Mouse (Mus musculus) midbrain, postnatal 0 days (tissue): ENCODE results near the gene Pknox2. TPM values are rescaled to one million over a fixed set of nuclear protein-coding genes. Genes with fewer than 3 reads are reported as not detected.

Source experiments
- ATAC-seq: fragments of 200-750 bp; cut with Nextera tagmentation; 2 replicates; pipeline ENCODE4 v1.8.0; 2017; ENCODE audit warnings: moderate number of reproducible peaks, mild to moderate bottlenecking, moderate TSS enrichment, moderate library complexity; ENCODE audit not compliant: low FRiP score
- DNase-seq: peaks from one replicate; pipeline ENCODE4 v3.0.0-alpha.2; 2015; ENCODE audit warnings: low spot score
- H3K27ac ChIP-seq: fragments of 300-500 bp; sonication (generic); 2 replicates; pipeline ENCODE4 v1.5.1; 2014; ENCODE audit warnings: low read depth, mild to moderate bottlenecking, low read length, mixed read lengths
- H3K27me3 ChIP-seq: fragments of 300-500 bp; sonication (generic); 2 replicates; pipeline ENCODE4 v1.6.1; 2014; ENCODE audit warnings: low read length, control low read depth, mixed read lengths; ENCODE audit not compliant: insufficient read depth
- H3K36me3 ChIP-seq: fragments of 300-500 bp; sonication (generic); 2 replicates; pipeline ENCODE4 v1.6.1; 2014; ENCODE audit warnings: low read length, control low read depth, mixed read lengths; ENCODE audit not compliant: insufficient read depth
- H3K4me1 ChIP-seq: fragments of 300-500 bp; sonication (generic); 2 replicates; pipeline ENCODE4 v1.6.1; 2014; ENCODE audit warnings: mild to moderate bottlenecking, control low read depth, antibody characterized with exemption, low read length, mixed read lengths; ENCODE audit not compliant: insufficient read depth
- H3K4me2 ChIP-seq: fragments of 300-500 bp; sonication (generic); 2 replicates; pipeline ENCODE4 v1.6.1; 2014; ENCODE audit warnings: low read depth, mild to moderate bottlenecking, low read length, mixed read lengths; ENCODE audit not compliant: poor library complexity, severe bottlenecking
- H3K4me3 ChIP-seq: fragments of 300-500 bp; sonication (generic); 2 replicates; pipeline ENCODE4 v1.5.1; 2014; ENCODE audit warnings: low read depth, mild to moderate bottlenecking, low read length, moderate library complexity
- H3K9ac ChIP-seq: fragments of 300-500 bp; sonication (generic); replicated peaks from 2 replicates; pipeline ENCODE4 v1.6.1; 2014; ENCODE audit warnings: mild to moderate bottlenecking, low read length, moderate library complexity, mixed read lengths; ENCODE audit not compliant: poor library complexity, severe bottlenecking
- H3K9me3 ChIP-seq: fragments of 300-500 bp; sonication (generic); 2 replicates; pipeline ENCODE4 v1.6.1; 2016; ENCODE audit warnings: low read length, control low read depth
- CTCF ChIP-seq: IDR thresholded peaks from 2 replicates; pipeline ENCODE4 v1.5.1; 2016; ENCODE audit warnings: antibody characterized with exemption, mild to moderate bottlenecking
- WGBS: fragments of 180-500 bp; shearing (Covaris S2); extraction: QIAGEN DNeasy Blood & Tissue Kit; methylation state at CpG from one replicate; pipeline ENCODE4 v1.1.7; 2014; 5-methylcytosine and 5-hydroxymethylcytosine counted together
- polyA plus RNA-seq: library from polyadenylated mRNA; unstranded; fragments of >200 nt; fragmentation: Nextera tagmentation; extraction: Ambion mirVana; gene quantifications from 2 replicates; pipeline ENCODE4 v1.2.1, GENCODE M21; 2015
- total RNA-seq: library from RNA; depleted of rRNA; stranded (reverse); fragments of >200 nt; gene quantifications from 2 replicates; pipeline ENCODE4 v1.2.3, GENCODE M21; 2014

Pknox2 gene
- total and polyA plus RNA-seq, 2 experiments from 2014 or later, result 23.6 to 26.6 TPM

- Histone ChIP-seq H3K27ac (peak overlapping the region; percentile 97), H3K4me1 (peaks cover 12% of the 10 kb centered on the region; the same call in 1 of the 2 replicates), H3K27me3 (no peaks in the 10 kb centered on the region), H3K9me3 (no peaks in the 10 kb centered on the region), H3K9ac (peak overlapping the region; percentile 93), H3K36me3 (no peaks in the 10 kb centered on the region), H3K4me3 (peak overlapping the region; percentile 91), H3K4me2 (peak overlapping the region; percentile 93)
- TF ChIP-seq CTCF, result no peak
- WGBS, result 2% methylated on average over 6 of the region's 6 CpGs
- ATAC-seq (no peak), DNase-seq (no peak)
Observed at GRCm38 (mm10) chr9:37144696-37145095, 2.5 kb downstream of the Pknox2 start.

- H3K4me1 ChIP-seq, result peaks cover 15% of the 10 kb centered on the region; the same call in 1 of the 2 replicates
- WGBS, result 1% methylated on average over 21 of the region's 21 CpGs
Observed at GRCm38 (mm10) chr9:37144251-37144650, 3.0 kb downstream of the Pknox2 start.

GRCm38 (mm10) chr9:37143046-37143931 lies 3.9 kb downstream of the Pknox2 start:
- Histone ChIP-seq H3K4me2 (peak overlapping the region; percentile 93), H3K4me1 (peaks cover 15% of the 10 kb centered on the region; the same call in 1 of the 2 replicates), H3K27ac (peak overlapping the region; percentile 97; the same call in 1 of the 2 replicates), H3K4me3 (peak overlapping the region; percentile 91), H3K27me3 (no peaks in the 10 kb centered on the region), H3K36me3 (no peaks in the 10 kb centered on the region), H3K9ac (peak overlapping the region; percentile 93; the same call in 1 of the 2 replicates), H3K9me3 (no peaks in the 10 kb centered on the region)
- no peak for ATAC-seq
- whole genome bisulfite sequencing, result 27% methylated on average over 12 of the region's 12 CpGs
- TF ChIP-seq CTCF, result no peak
- DNase-seq, result no peak

More at GRCm38 (mm10) chr9:37144251-37144650, 3.0 kb downstream of the Pknox2 start:
- peak; percentile 48 for TF ChIP-seq CTCF
- Histone ChIP-seq H3K4me2 (peak overlapping the region; percentile 93), H3K4me3 (peak overlapping the region; percentile 91), H3K27ac (peak overlapping the region; percentile 97), H3K27me3 (no peaks in the 10 kb centered on the region), H3K9ac (peak overlapping the region; percentile 93), H3K9me3 (no peaks in the 10 kb centered on the region), H3K36me3 (no peaks in the 10 kb centered on the region)
- DNase-seq (peak; percentile 67), ATAC-seq (no peak)

- Histone ChIP-seq H3K4me1 (peaks cover 15% of the 10 kb centered on the region), H3K9me3 (no peaks in the 10 kb centered on the region), H3K27me3 (no peaks in the 10 kb centered on the region), H3K27ac (no peak overlapping the region; the same call in 1 of the 2 replicates), H3K36me3 (no peaks in the 10 kb centered on the region), H3K9ac (no peak overlapping the region), H3K4me2 (no peak overlapping the region), H3K4me3 (no peak overlapping the region)
- no peak for ATAC-seq
- TF ChIP-seq CTCF, result no peak
- WGBS, result 27% methylated on average over 4 of the region's 4 CpGs
- no peak for DNase-seq
Observed at GRCm38 (mm10) chr9:37142107-37142506, 5.1 kb downstream of the Pknox2 start.

- H3K4me1 ChIP-seq, result peaks cover 15% of the 10 kb centered on the region
Observed at GRCm38 (mm10) chr9:37140464-37141181, 6.6 kb downstream of the Pknox2 start.

More at GRCm38 (mm10) chr9:37140464-37141181, 6.6 kb downstream of the Pknox2 start:
- Histone ChIP-seq H3K27ac (no peak overlapping the region), H3K4me3 (no peak overlapping the region), H3K9ac (no peak overlapping the region), H3K36me3 (no peaks in the 10 kb centered on the region), H3K27me3 (no peaks in the 10 kb centered on the region), H3K4me2 (no peak overlapping the region), H3K9me3 (no peaks in the 10 kb centered on the region)
- no peak for TF ChIP-seq CTCF
- WGBS, result 49% methylated on average over 5 of the region's 5 CpGs
- ATAC-seq (no peak), DNase-seq (no peak)
